In genomic region chr14:76260628-76261293, GRCm38 (mm10) we compare ENCODE assay signal across 15 mouse cellular contexts.
"Had no signal": no experiment of that assay in that cellular context is flagged by ENCODE, and none has a peak within 500 bp of the region (broad histone marks: within the 10 kb centered on the region; RNA-seq: fewer than 3 reads in every experiment).

No protein-coding gene starts in this region.

- H3K36me3 ChIP-seq: limb, embryonic 15.5 days; liver, embryonic 13.5 days; neural tube, embryonic 13.5 days had no signal

- H3K4me3 ChIP-seq: limb, embryonic 15.5 days; liver, embryonic 13.5 days; neural tube, embryonic 13.5 days had no signal

- H3K9ac ChIP-seq: limb, embryonic 15.5 days; liver, embryonic 13.5 days; liver, postnatal 0 days; neural tube, embryonic 13.5 days had no signal

- H3K4me1 ChIP-seq: limb, embryonic 15.5 days; liver, embryonic 13.5 days had no signal

- ATAC-seq: liver, postnatal 0 days; lung, postnatal 0 days had no signal

- H3K9me3 ChIP-seq: limb, embryonic 15.5 days; liver, embryonic 13.5 days; neural tube, embryonic 13.5 days had no signal

- DNase-seq: kidney, adult 9 months; kidney, postnatal 36 days; liver, embryonic 13.5 days; liver, postnatal 0 days; lung, postnatal 36 days; midbrain, embryonic 14.5 days; retina, postnatal 1 day; right cerebral cortex, postnatal 4 days; spleen, adult 18-20 months; thymus, adult 18-20 months; thymus, postnatal 25 days had no signal

- H3K27ac ChIP-seq: kidney, postnatal 0 days; limb, embryonic 15.5 days; liver, embryonic 13.5 days; neural tube, embryonic 13.5 days had no signal

- H3K27me3 ChIP-seq: limb, embryonic 15.5 days; liver, embryonic 13.5 days; neural tube, embryonic 13.5 days had no signal

- H3K4me2 ChIP-seq: limb, embryonic 15.5 days; liver, embryonic 13.5 days; neural tube, embryonic 13.5 days had no signal
